Comparison of ENCODE assay signal across 22 mouse cellular contexts in genomic region chr15:81299549-81299948, GRCm38 (mm10).
DNase-seq lines count a peak whose midpoint lies in the region; ATAC-seq lines count a peak whose summit lies in the region.
"Had no signal": no experiment of that assay in that cellular context is flagged by ENCODE, and none has a peak within 500 bp of the region (broad histone marks: within the 10 kb centered on the region; RNA-seq: fewer than 3 reads in every experiment).

No protein-coding gene starts in this region.

- no peak overlapping the region for H3K4me3 ChIP-seq in midbrain, embryonic 11.5 days (ENCODE audit: low read depth, low read length)
- H3K4me3 ChIP-seq in midbrain, embryonic 10.5 days: no peak overlapping the region
- H3K4me3 ChIP-seq in hindbrain, embryonic 13.5 days: no peak overlapping the region
- no peak overlapping the region for H3K4me3 ChIP-seq in intestine, embryonic 16.5 days (ENCODE audit: low read length)
- H3K4me3 ChIP-seq: embryonic facial prominence, embryonic 10.5 days; embryonic facial prominence, embryonic 12.5 days; forebrain, embryonic 13.5 days; forebrain, embryonic 15.5 days had no signal

- no peak overlapping the region for H3K4me2 ChIP-seq in midbrain, embryonic 11.5 days
- no peak overlapping the region for H3K4me2 ChIP-seq in hindbrain, embryonic 13.5 days
- no peak overlapping the region for H3K4me2 ChIP-seq in intestine, embryonic 16.5 days (ENCODE audit: low read depth, low read length)
- H3K4me2 ChIP-seq: embryonic facial prominence, embryonic 12.5 days; forebrain, embryonic 13.5 days; forebrain, embryonic 15.5 days had no signal

- no peak overlapping the region for H3K27ac ChIP-seq in midbrain, embryonic 11.5 days (ENCODE audit: low read depth, low read length)
- H3K27ac ChIP-seq in midbrain, embryonic 10.5 days (replicated peaks): no peak overlapping the region
- H3K27ac ChIP-seq in hindbrain, embryonic 13.5 days: no peak overlapping the region
- H3K27ac ChIP-seq in intestine, embryonic 16.5 days (ENCODE audit: low read length): no peak overlapping the region
- H3K27ac ChIP-seq: embryonic facial prominence, embryonic 10.5 days; embryonic facial prominence, embryonic 12.5 days; forebrain, embryonic 13.5 days; forebrain, embryonic 15.5 days had no signal

- DNase-seq in adrenal gland, postnatal 14 days: peak; percentile 25
- no peak for DNase-seq in adrenal gland, postnatal 36 days
- DNase-seq in midbrain, embryonic 11.5 days (ENCODE audit: low spot score, missing footprints): peak; percentile 69
- DNase-seq in midbrain, embryonic 10.5 days (ENCODE audit: low spot score): no peak
- DNase-seq in induced T-regulatory cell, adult 2 months (ENCODE audit: low read depth): peak; percentile 39
- DNase-seq: adrenal gland, postnatal 25 days; cerebellum, adult 11-12 months; cerebellum, adult 2 months; cerebellum, adult 9-10 months; cerebellum, postnatal 10 days; cerebellum, postnatal 25 days; forebrain, postnatal 0 days had no signal

- no peak for ATAC-seq in midbrain, embryonic 11.5 days (ENCODE audit: low FRiP score)
- no peak for ATAC-seq in hindbrain, embryonic 13.5 days (ENCODE audit: low FRiP score)
- ATAC-seq in intestine, embryonic 16.5 days: no peak
- ATAC-seq: activated CD4-positive, CD25-positive, alpha-beta regulatory T cell, adult 4 months; CD4-positive, CD25-positive, alpha-beta regulatory T cell, adult 4 months; forebrain, embryonic 13.5 days; forebrain, embryonic 15.5 days; forebrain, postnatal 0 days; Patski had no signal

- no peaks in the 10 kb centered on the region for H3K27me3 ChIP-seq in midbrain, embryonic 11.5 days (ENCODE audit: control insufficient read depth, insufficient read depth, low read length)
- no peaks in the 10 kb centered on the region for H3K27me3 ChIP-seq in midbrain, embryonic 10.5 days (ENCODE audit: low read depth, poor library complexity, severe bottlenecking)
- H3K27me3 ChIP-seq in hindbrain, embryonic 13.5 days: no peaks in the 10 kb centered on the region
- no peaks in the 10 kb centered on the region for H3K27me3 ChIP-seq in intestine, embryonic 16.5 days (replicated peaks; ENCODE audit: control insufficient read depth, insufficient read depth, low read length)
- H3K27me3 ChIP-seq: embryonic facial prominence, embryonic 12.5 days; forebrain, embryonic 13.5 days; forebrain, embryonic 15.5 days; Patski had no signal

- H3K4me1 ChIP-seq in midbrain, embryonic 11.5 days (ENCODE audit: control insufficient read depth, insufficient read depth, low read length): no peaks in the 10 kb centered on the region
- no peaks in the 10 kb centered on the region for H3K4me1 ChIP-seq in midbrain, embryonic 10.5 days
- no peaks in the 10 kb centered on the region for H3K4me1 ChIP-seq in hindbrain, embryonic 13.5 days (replicated peaks)
- peaks cover 12% of the 10 kb centered on the region; the same call in 1 of the 2 replicates for H3K4me1 ChIP-seq in intestine, embryonic 16.5 days (ENCODE audit: control insufficient read depth, insufficient read depth, low read length)
- H3K4me1 ChIP-seq: embryonic facial prominence, embryonic 10.5 days; embryonic facial prominence, embryonic 12.5 days; forebrain, embryonic 13.5 days; forebrain, embryonic 15.5 days had no signal

- no peaks in the 10 kb centered on the region for H3K36me3 ChIP-seq in midbrain, embryonic 11.5 days (ENCODE audit: control insufficient read depth, insufficient read depth, low read length)
- no peaks in the 10 kb centered on the region for H3K36me3 ChIP-seq in midbrain, embryonic 10.5 days
- no peaks in the 10 kb centered on the region for H3K36me3 ChIP-seq in hindbrain, embryonic 13.5 days
- H3K36me3 ChIP-seq in intestine, embryonic 16.5 days (ENCODE audit: control insufficient read depth, insufficient read depth, low read length): no peaks in the 10 kb centered on the region
- H3K36me3 ChIP-seq: embryonic facial prominence, embryonic 10.5 days; embryonic facial prominence, embryonic 12.5 days; forebrain, embryonic 15.5 days; G1E had no signal

- 86% methylated on average over 4 of the region's 4 CpGs for whole genome bisulfite sequencing in midbrain, embryonic 11.5 days
- WGBS in midbrain, embryonic 10.5 days: 93% methylated on average over 4 of the region's 4 CpGs
- 92% methylated on average over 4 of the region's 4 CpGs for WGBS in hindbrain, embryonic 13.5 days
- WGBS in intestine, embryonic 16.5 days: 80% methylated on average over 4 of the region's 4 CpGs

- no peaks in the 10 kb centered on the region for H3K9me3 ChIP-seq in midbrain, embryonic 11.5 days (ENCODE audit: control insufficient read depth, low read length)
- H3K9me3 ChIP-seq in midbrain, embryonic 10.5 days (replicated peaks): no peaks in the 10 kb centered on the region
- no peaks in the 10 kb centered on the region for H3K9me3 ChIP-seq in hindbrain, embryonic 13.5 days
- peaks cover 3% of the 10 kb centered on the region; the same call in 1 of the 2 replicates for H3K9me3 ChIP-seq in intestine, embryonic 16.5 days (ENCODE audit: control insufficient read depth, low read length)
- H3K9me3 ChIP-seq: embryonic facial prominence, embryonic 10.5 days; embryonic facial prominence, embryonic 12.5 days; forebrain, embryonic 13.5 days; forebrain, embryonic 15.5 days; G1E had no signal

- H3K9ac ChIP-seq in midbrain, embryonic 11.5 days (ENCODE audit: low read length): no peak overlapping the region
- H3K9ac ChIP-seq in hindbrain, embryonic 13.5 days: no peak overlapping the region
- no peak overlapping the region for H3K9ac ChIP-seq in intestine, embryonic 16.5 days (ENCODE audit: low read depth, low read length)
- H3K9ac ChIP-seq: embryonic facial prominence, embryonic 12.5 days; forebrain, embryonic 13.5 days; forebrain, embryonic 15.5 days; forebrain, postnatal 0 days had no signal

Comparison
In these comparisons a context has a peak if more than half of its experiments do, and no peak if none do; other contexts are left out.
1. DNase-seq: peak in adrenal gland, postnatal 14 days (single experiment), midbrain, embryonic 11.5 days (single experiment) and induced T-regulatory cell, adult 2 months (single experiment); none in adrenal gland, postnatal 36 days (0 of 2) and midbrain, embryonic 10.5 days (single experiment).